Mouse (Mus musculus) frontal cortex, postnatal 14 days (tissue): ENCODE results near the gene Gm42674.

Source experiments
- DNase-seq, 2 experiments: peaks; one replicate each; pipeline ENCODE4 v3.0.0; 2022; ENCODE audit warnings: low spot score in 2 of 2

Gm42674 gene

GRCm38 (mm10) chr3:90601486-90602110 lies at the start of gene Gm42674:
Gene Gm42674, plus strand, starts transcription at chr3:90601904.
- no peak for DNase-seq

- DNase-seq, result no peak
Measured at GRCm38 (mm10) chr3:90552231-90552630, 49.5 kb upstream of the Gm42674 start.

GRCm38 (mm10) chr3:90555954-90556353 lies 45.8 kb upstream of the Gm42674 start:
- DNase-seq, result peak in 1 of 2 experiments; percentile 61

GRCm38 (mm10) chr3:90560008-90560628 lies 41.6 kb upstream of the Gm42674 start, which contains the start of gene S100a3:
Gene S100a3, plus strand, starts transcription at chr3:90560578.
- DNase-seq, result no peak

- no peak for DNase-seq
Measured at GRCm38 (mm10) chr3:90574691-90575090, 27.0 kb upstream of the Gm42674 start.

GRCm38 (mm10) chr3:90575320-90575719 lies 26.4 kb upstream of the Gm42674 start:
- DNase-seq, result no peak

GRCm38 (mm10) chr3:90576351-90577001 lies 25.2 kb upstream of the Gm42674 start:
- no peak for DNase-seq

- DNase-seq, result no peak
Measured at GRCm38 (mm10) chr3:90579433-90579832, 22.3 kb upstream of the Gm42674 start.

- no peak for DNase-seq
Measured at GRCm38 (mm10) chr3:90581141-90581540, 20.6 kb upstream of the Gm42674 start.

- DNase-seq, result no peak
Measured at GRCm38 (mm10) chr3:90582156-90582555, 19.5 kb upstream of the Gm42674 start.

- DNase-seq, result no peak
Measured at GRCm38 (mm10) chr3:90582556-90582955, 19.1 kb upstream of the Gm42674 start.

GRCm38 (mm10) chr3:90583893-90584292 lies 17.8 kb upstream of the Gm42674 start:
- DNase-seq, result no peak

- DNase-seq, result peak in 1 of 2 experiments; percentile 57
Measured at GRCm38 (mm10) chr3:90585595-90585994, 16.1 kb upstream of the Gm42674 start.

- DNase-seq, result no peak
Measured at GRCm38 (mm10) chr3:90586016-90586643, 15.6 kb upstream of the Gm42674 start.

GRCm38 (mm10) chr3:90586906-90587305 lies 14.8 kb upstream of the Gm42674 start:
- no peak for DNase-seq

- no peak for DNase-seq
Measured at GRCm38 (mm10) chr3:90587361-90588101, 14.2 kb upstream of the Gm42674 start.

- no peak for DNase-seq
Measured at GRCm38 (mm10) chr3:90589390-90589789, 12.3 kb upstream of the Gm42674 start.

- DNase-seq, result no peak
Measured at GRCm38 (mm10) chr3:90589947-90590346, 11.8 kb upstream of the Gm42674 start, which contains the start of gene S100a2. Gene S100a2, plus strand, starts transcription at chr3:90590247.

GRCm38 (mm10) chr3:90594466-90594865 lies 7.2 kb upstream of the Gm42674 start:
- no peak for DNase-seq

- DNase-seq, result no peak
Measured at GRCm38 (mm10) chr3:90595556-90595955, 6.1 kb upstream of the Gm42674 start.

GRCm38 (mm10) chr3:90596810-90597209 lies 4.9 kb upstream of the Gm42674 start:
- no peak for DNase-seq

- DNase-seq, result no peak
Measured at GRCm38 (mm10) chr3:90597736-90598135, 4.0 kb upstream of the Gm42674 start.
